24 mouse cellular contexts compared by ENCODE assay signal in genomic region chr2:129380211-129380610, GRCm38 (mm10). TPM values are rescaled to one million over a fixed set of nuclear protein-coding genes. Genes with fewer than 3 reads are reported as not detected.
DNase-seq lines count a peak whose midpoint lies in the region; TF ChIP-seq lines count a peak whose summit lies in the region.
"Had no signal": no experiment of that assay in that cellular context is flagged by ENCODE, and none has a peak within 500 bp of the region (broad histone marks: within the 10 kb centered on the region; RNA-seq: fewer than 3 reads in every experiment).

No protein-coding gene starts in this region.

- DNase-seq in layer of hippocampus, adult 2 months (ENCODE audit: low spot score in 2 of 2) = no peak
- no peak for DNase-seq in layer of hippocampus, postnatal 36 days
- DNase-seq in A20 (ENCODE audit: low read depth, low spot score) (peak; percentile 77), CH12.LX (ENCODE audit: extremely low read depth) (peak; percentile 67)
- peak; percentile 68 for DNase-seq in lung, postnatal 36 days
- DNase-seq in right cerebral cortex, postnatal 36 days (ENCODE audit: low spot score in 2 of 2) = no peak
- DNase-seq in testis, postnatal 10 days (ENCODE audit: low spot score) = no peak
- no peak for DNase-seq in embryo, embryonic 11 days
- DNase-seq: adrenal gland, adult 8-10 months; cerebellum, adult 2 months; gastrocnemius, postnatal 36 days; heart, postnatal 4 days; kidney, adult 18-20 months; kidney, postnatal 4 days; right cerebral cortex, adult 18-20 months had no signal

- H3K36me3 ChIP-seq in CH12.LX (replicated peaks in 1 of 2; ENCODE audit: control insufficient read depth in 1 of 2, insufficient read depth in 1 of 2, low read length in 1 of 2) = no peaks in the 10 kb centered on the region
- H3K36me3 ChIP-seq: embryonic facial prominence, embryonic 15.5 days; forebrain, embryonic 12.5 days; heart, embryonic 13.5 days; limb, embryonic 12.5 days; liver, embryonic 15.5 days; midbrain, embryonic 15.5 days had no signal

- TF ChIP-seq RAD21 in CH12.LX (IDR thresholded peaks at IDR 0.05; ENCODE audit: low read depth, low read length) = no peak

- TF ChIP-seq EP300 in CH12.LX (IDR thresholded peaks at IDR 0.05; ENCODE audit: low read length) = 0 out of 2 replicates have a peak, but pooled peaks have one; percentile 50

- no peaks in the 10 kb centered on the region for H3K27me3 ChIP-seq in CH12.LX (replicated peaks)
- H3K27me3 ChIP-seq: embryonic facial prominence, embryonic 15.5 days; forebrain, embryonic 12.5 days; heart, embryonic 13.5 days; limb, embryonic 12.5 days; liver, embryonic 15.5 days; megakaryocyte, embryonic 14.5 days; midbrain, embryonic 15.5 days had no signal

- H3K4me3 ChIP-seq in layer of hippocampus, adult 2 months = no peak overlapping the region
- H3K4me3 ChIP-seq in CH12.LX (replicated peaks in 1 of 3; ENCODE audit: low read depth in 2 of 3, low read length in 2 of 3, poor library complexity in 1 of 3) = no peak overlapping the region
- H3K4me3 ChIP-seq: embryonic facial prominence, embryonic 15.5 days; forebrain, embryonic 12.5 days; heart, embryonic 13.5 days; limb, embryonic 12.5 days; liver, embryonic 15.5 days; megakaryocyte, embryonic 14.5 days; midbrain, embryonic 15.5 days had no signal

- dilution Hi-C loops in CH12.LX (cut with MboI; ENCODE audit: extremely low pct_ligation_motif_present, extremely low pct_unique_long_range_greater_than_20kb, low sequenced_read_pairs) = no loop called here

- no peak overlapping the region; the same call in 1 of the 2 replicates for H3K4me2 ChIP-seq in CH12.LX (ENCODE audit: insufficient read depth, low read depth, poor library complexity, severe bottlenecking)
- H3K4me2 ChIP-seq: embryonic facial prominence, embryonic 15.5 days; forebrain, embryonic 12.5 days; heart, embryonic 13.5 days; limb, embryonic 12.5 days; liver, embryonic 15.5 days; midbrain, embryonic 15.5 days had no signal

- in situ Hi-C loops in CH12.LX (cut with MboI; ENCODE audit: low pct_ligation_motif_present, low pct_unique_long_range_greater_than_20kb, low sequenced_read_pairs) = no loop called here

- no peaks in the 10 kb centered on the region for H3K79me2 ChIP-seq in CH12.LX (replicated peaks; ENCODE audit: control insufficient read depth, extremely low read depth, insufficient read depth, poor library complexity, severe bottlenecking)

- TF ChIP-seq POLR2A in CH12.LX (IDR thresholded peaks at IDR 0.05; ENCODE audit: low read depth, low read length) = no peak

- H3K9me3 ChIP-seq in CH12.LX (replicated peaks; ENCODE audit: low read length) = peaks cover 3% of the 10 kb centered on the region
- H3K9me3 ChIP-seq: embryonic facial prominence, embryonic 15.5 days; forebrain, embryonic 12.5 days; heart, embryonic 13.5 days; limb, embryonic 12.5 days; liver, embryonic 15.5 days; megakaryocyte, embryonic 14.5 days; midbrain, embryonic 15.5 days had no signal

- no peak for TF ChIP-seq CTCF in layer of hippocampus, adult 2 months (conservative IDR thresholded peaks at IDR 0.05)
- TF ChIP-seq CTCF in CH12.LX (conservative IDR thresholded peaks at IDR 0.05 in 1 of 2, IDR thresholded peaks at IDR 0.05 in 1 of 2; ENCODE audit: low read depth in 2 of 2, low read length in 2 of 2) = no peak

- peak overlapping the region; percentile 36; the same call in 1 of the 2 replicates for H3K27ac ChIP-seq in layer of hippocampus, adult 2 months
- H3K27ac ChIP-seq in CH12.LX (ENCODE audit: insufficient read depth, low read depth) = no peak overlapping the region
- H3K27ac ChIP-seq: embryonic facial prominence, embryonic 15.5 days; forebrain, embryonic 12.5 days; heart, embryonic 13.5 days; hindbrain, postnatal 0 days; limb, embryonic 12.5 days; liver, embryonic 15.5 days; midbrain, embryonic 15.5 days had no signal

- H3K9ac ChIP-seq in CH12.LX (ENCODE audit: insufficient read depth, low read depth) = no peak overlapping the region
- H3K9ac ChIP-seq: embryonic facial prominence, embryonic 15.5 days; forebrain, embryonic 12.5 days; heart, embryonic 13.5 days; limb, embryonic 12.5 days; liver, embryonic 15.5 days; midbrain, embryonic 15.5 days had no signal

- peaks cover 21 to 42% of the 10 kb centered on the region in 2 experiments for H3K4me1 ChIP-seq in CH12.LX (ENCODE audit: control insufficient read depth in 1 of 2, insufficient read depth in 2 of 2)
- H3K4me1 ChIP-seq: embryonic facial prominence, embryonic 15.5 days; forebrain, embryonic 12.5 days; limb, embryonic 12.5 days; liver, embryonic 15.5 days; midbrain, embryonic 15.5 days had no signal

TF ChIP-seq in CH12.LX, 34 proteins besides CTCF, POLR2A, EP300 and RAD21:
- no peak for TF ChIP-seq MAX (IDR thresholded peaks at IDR 0.05; ENCODE audit: low read length)
- peak; percentile 56 for TF ChIP-seq IRF4 (IDR thresholded peaks at IDR 0.05; ENCODE audit: low read depth, low read length)
- peak; percentile 33; the same call in 1 of the 2 replicates for TF ChIP-seq MEF2A (IDR thresholded peaks at IDR 0.05; ENCODE audit: borderline replicate concordance, low read depth, low read length)
- TF ChIP-seq ELF1 (IDR thresholded peaks at IDR 0.05; ENCODE audit: low read depth, low read length) = no peak
- TF ChIP-seq RCOR1 (conservative IDR thresholded peaks at IDR 0.05; ENCODE audit: low read depth, low read length) = no peak
- no peak for TF ChIP-seq NRF1 (IDR thresholded peaks at IDR 0.05; ENCODE audit: low read depth, low read length)
- no peak for TF ChIP-seq SIN3A (IDR thresholded peaks at IDR 0.05; ENCODE audit: low read length)
- TF ChIP-seq ZC3H11A (IDR thresholded peaks at IDR 0.05; ENCODE audit: low read depth, low read length) = no peak
- no peak for TF ChIP-seq PAX5 (IDR thresholded peaks at IDR 0.05; ENCODE audit: low read length)
- no peak for TF ChIP-seq JUND (conservative IDR thresholded peaks at IDR 0.05; ENCODE audit: low read depth, low read length)
- TF ChIP-seq BHLHE40 (IDR thresholded peaks at IDR 0.05; ENCODE audit: low read depth, low read length) = no peak
- TF ChIP-seq SMC3 (IDR thresholded peaks at IDR 0.05; ENCODE audit: low read depth, low read length) = no peak
- no peak for TF ChIP-seq KAT2A (IDR thresholded peaks at IDR 0.05; ENCODE audit: insufficient replicate concordance, low read length)
- no peak for TF ChIP-seq GABPA (IDR thresholded peaks at IDR 0.05; ENCODE audit: insufficient replicate concordance, low read depth, low read length)
- TF ChIP-seq ETS1 (conservative IDR thresholded peaks at IDR 0.05; ENCODE audit: low read depth, low read length) = peak; percentile 18; the same call in 1 of the 2 replicates
- no peak for TF ChIP-seq MXI1 (IDR thresholded peaks at IDR 0.05; ENCODE audit: low read depth, low read length)

RNA-seq across cellular contexts. Expression of gene Il1b, which starts 9.3 kb away (rescaled TPM):
- total RNA-seq in layer of hippocampus, adult 2 months (2021) = not detected
- not detected for total RNA-seq in layer of hippocampus, postnatal 36 days (2021)
- total RNA-seq in CH12.LX (2012; rRNA removed) (0.13 TPM in 1 of 2 replicates, not detected in the other), CH12.LX (2014; rRNA removed) (0.44 and 0.80 TPM in 2 replicates)
- 0.23 and 0.65 TPM in 2 replicates for polyA plus RNA-seq in CH12.LX (2012; ENCODE audit: insufficient read length, low read depth)
- total RNA-seq: gastrocnemius, postnatal 36 days had no signal
- polyA plus RNA-seq: forebrain, embryonic 12.5 days; heart, embryonic 13.5 days; hindbrain, postnatal 0 days; limb, embryonic 12.5 days; midbrain, embryonic 15.5 days; neural tube, embryonic 11.5 days had no signal

Comparison
In these comparisons a context has a peak if more than half of its experiments do, and no peak if none do; other contexts are left out.
1. DNase-seq: peak in A20 (single experiment), CH12.LX (single experiment) and lung, postnatal 36 days (single experiment); none in layer of hippocampus, adult 2 months (0 of 2), layer of hippocampus, postnatal 36 days (0 of 2), right cerebral cortex, postnatal 36 days (0 of 2), testis, postnatal 10 days (single experiment) and embryo, embryonic 11 days (single experiment).